Mouse (Mus musculus): Measurements from ENCODE around the gene Fstl4. TPM values are rescaled to one million over a fixed set of nuclear protein-coding genes. Genes with fewer than 3 reads are reported as not detected.

The Fstl4 gene
- polyA plus RNA-seq, 2 experiments, result 0.01 TPM; not detected in 1

DNA sequence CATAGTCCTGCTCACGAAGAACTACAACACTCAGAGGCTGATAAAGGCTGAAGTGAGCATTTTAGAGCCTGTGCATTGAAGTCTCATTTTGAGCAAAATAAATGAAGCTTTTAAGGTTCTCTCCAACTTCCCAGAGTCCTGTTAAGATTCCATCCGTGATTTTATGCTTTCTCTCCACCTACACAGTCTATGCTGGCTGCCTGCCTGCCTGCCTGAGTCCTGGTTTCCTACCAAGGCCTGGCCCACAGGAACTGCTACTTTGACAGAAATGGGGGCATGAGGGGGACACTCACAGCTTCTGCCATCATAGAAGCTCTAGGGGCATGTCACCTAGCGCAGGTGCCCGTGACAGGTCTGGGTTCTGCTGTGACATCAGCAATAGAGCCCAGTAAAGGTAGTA is 125.1 kb downstream of the Fstl4 start:
- Histone ChIP-seq H3K4me3 (ENCODE audit: insufficient read depth in 1 of 2, low read depth in 2 of 2, low read length in 2 of 2) (no peak overlapping the region), H3K4me1 (replicated peaks; ENCODE audit: control insufficient read depth in 2 of 2, insufficient read depth in 2 of 2, low read length in 1 of 2) (no peaks in the 10 kb centered on the region), H3K27ac (no peak overlapping the region), H3K27me3 (ENCODE audit: control insufficient read depth, insufficient read depth, low read length) (no peaks in the 10 kb centered on the region), H3K9ac (replicated peaks) (no peak overlapping the region), H3K36me3 (replicated peaks; ENCODE audit: control insufficient read depth, insufficient read depth, low read depth) (no peaks in the 10 kb centered on the region), H3K4me2 (ENCODE audit: low read depth) (no peak overlapping the region), H3K9me3 (ENCODE audit: control insufficient read depth, low read length) (no peaks in the 10 kb centered on the region)
- ATAC-seq (ENCODE audit: insufficient read depth) (no peak), DNase-seq (ENCODE audit: low read depth in 3 of 3, low spot score in 3 of 3) (no peak)
- WGBS (ENCODE audit: insufficient replicate concordance), result 52% methylated on average over 4 of the region's 4 CpGs
- TF ChIP-seq EP300 (IDR thresholded peaks at IDR 0.05; ENCODE audit: low read depth), result no peak
- TF ChIP-seq CTCF (IDR thresholded peaks at IDR 0.05; ENCODE audit: low read depth), result no peak

DNA sequence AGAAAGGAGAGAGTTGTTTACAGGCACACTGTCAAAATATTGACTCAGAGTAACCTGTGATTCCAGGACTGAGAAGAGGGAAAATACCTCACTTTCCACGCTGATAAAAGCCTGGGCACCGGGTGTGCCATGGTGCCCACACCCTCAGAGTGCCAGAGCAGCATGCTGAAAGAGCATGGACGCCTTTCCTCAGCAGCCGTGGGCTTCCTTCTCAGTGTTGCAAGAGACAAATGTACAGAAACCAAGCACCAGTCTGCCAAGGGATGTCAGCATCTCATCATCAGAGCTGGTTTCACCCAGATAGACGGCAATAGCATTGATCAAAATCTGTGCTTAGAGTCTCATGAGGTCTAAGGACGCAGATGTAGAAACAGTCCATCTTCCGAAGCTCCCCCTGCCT is 125.7 kb downstream of the Fstl4 start:
- Histone ChIP-seq H3K27me3 (ENCODE audit: control insufficient read depth, insufficient read depth, low read length) (no peaks in the 10 kb centered on the region), H3K27ac (no peak overlapping the region), H3K4me3 (ENCODE audit: insufficient read depth in 1 of 2, low read depth in 2 of 2, low read length in 2 of 2) (no peak overlapping the region), H3K4me2 (ENCODE audit: low read depth) (no peak overlapping the region), H3K36me3 (replicated peaks; ENCODE audit: control insufficient read depth, insufficient read depth, low read depth) (no peaks in the 10 kb centered on the region), H3K9me3 (ENCODE audit: control insufficient read depth, low read length) (no peaks in the 10 kb centered on the region), H3K9ac (replicated peaks) (no peak overlapping the region), H3K4me1 (replicated peaks; ENCODE audit: control insufficient read depth in 2 of 2, insufficient read depth in 2 of 2, low read length in 1 of 2) (no peaks in the 10 kb centered on the region)
- DNase-seq (ENCODE audit: low read depth in 3 of 3, low spot score in 3 of 3), result no peak
- TF ChIP-seq CTCF (IDR thresholded peaks at IDR 0.05; ENCODE audit: low read depth), result no peak
- TF ChIP-seq EP300 (IDR thresholded peaks at IDR 0.05; ENCODE audit: low read depth), result no peak
- ATAC-seq (ENCODE audit: insufficient read depth), result no peak
- 60% methylated on average over 7 of the region's 7 CpGs for WGBS (ENCODE audit: insufficient replicate concordance)

DNA sequence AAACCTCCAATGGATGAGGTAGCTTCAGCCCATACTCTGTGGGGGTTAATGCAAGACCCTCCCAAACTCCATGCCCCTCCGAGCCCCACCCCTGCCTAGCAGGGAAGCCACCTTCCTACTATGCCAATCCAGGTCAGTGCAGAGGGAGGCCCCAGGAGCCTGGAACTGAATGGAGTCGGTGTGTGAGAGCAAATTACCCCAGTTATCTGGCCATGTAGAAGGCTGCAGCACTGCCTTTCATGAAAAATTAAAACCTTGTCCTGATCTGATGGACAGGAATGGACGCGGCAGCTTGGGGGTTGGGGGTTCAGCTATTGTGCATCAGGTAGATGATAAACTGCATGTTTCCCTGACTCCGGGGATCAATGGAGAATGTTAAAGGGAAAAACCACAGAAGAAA is 139.7 kb downstream of the Fstl4 start:
- Histone ChIP-seq H3K27me3 (ENCODE audit: control insufficient read depth, insufficient read depth, low read length) (no peaks in the 10 kb centered on the region), H3K4me3 (ENCODE audit: insufficient read depth in 1 of 2, low read depth in 2 of 2, low read length in 2 of 2) (no peak overlapping the region), H3K9ac (replicated peaks) (no peak overlapping the region), H3K4me1 (replicated peaks; ENCODE audit: control insufficient read depth in 2 of 2, insufficient read depth in 2 of 2, low read length in 1 of 2) (no peaks in the 10 kb centered on the region), H3K27ac (no peak overlapping the region), H3K4me2 (ENCODE audit: low read depth) (no peak overlapping the region), H3K36me3 (replicated peaks; ENCODE audit: control insufficient read depth, insufficient read depth, low read depth) (no peaks in the 10 kb centered on the region), H3K9me3 (ENCODE audit: control insufficient read depth, low read length) (no peaks in the 10 kb centered on the region)
- ATAC-seq (ENCODE audit: insufficient read depth), result no peak
- DNase-seq (ENCODE audit: low read depth in 3 of 3, low spot score in 3 of 3), result no peak
- TF ChIP-seq EP300 (IDR thresholded peaks at IDR 0.05; ENCODE audit: low read depth), result no peak
- TF ChIP-seq CTCF (IDR thresholded peaks at IDR 0.05; ENCODE audit: low read depth), result no peak
- 76% methylated on average over 5 of the region's 5 CpGs for WGBS (ENCODE audit: insufficient replicate concordance)

DNA sequence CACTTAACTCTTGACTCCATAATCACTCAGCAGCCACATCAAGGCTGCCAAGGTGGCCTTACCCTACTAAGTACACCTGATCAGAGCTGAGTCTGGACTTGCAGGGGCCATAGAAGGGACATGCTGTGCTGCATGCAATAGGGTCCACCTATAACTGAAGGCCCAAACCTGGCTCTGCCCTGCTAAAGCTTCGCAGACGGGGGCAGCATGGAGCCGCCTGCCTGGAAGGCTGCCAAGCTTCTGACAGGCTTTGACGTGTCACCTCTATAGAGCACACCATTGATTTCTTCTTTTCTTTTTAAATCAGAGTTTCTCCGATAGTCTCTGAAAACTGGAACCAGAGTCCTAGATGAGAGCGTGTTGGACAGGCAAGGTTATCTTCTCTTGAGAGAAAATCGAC is 146.4 kb downstream of the Fstl4 start:
- no peak for TF ChIP-seq CTCF (IDR thresholded peaks at IDR 0.05; ENCODE audit: low read depth)
- TF ChIP-seq EP300 (IDR thresholded peaks at IDR 0.05; ENCODE audit: low read depth), result no peak
- DNase-seq (ENCODE audit: low read depth in 3 of 3, low spot score in 3 of 3) (no peak), ATAC-seq (ENCODE audit: insufficient read depth) (no peak)
- H3K27ac ChIP-seq, result no peak overlapping the region
- H3K27me3 ChIP-seq (ENCODE audit: control insufficient read depth, insufficient read depth, low read length), result no peaks in the 10 kb centered on the region
- no peak overlapping the region for H3K9ac ChIP-seq (replicated peaks)
- no peak overlapping the region for H3K4me3 ChIP-seq (ENCODE audit: insufficient read depth in 1 of 2, low read depth in 2 of 2, low read length in 2 of 2)
- H3K4me2 ChIP-seq (ENCODE audit: low read depth), result no peak overlapping the region
- H3K36me3 ChIP-seq (replicated peaks; ENCODE audit: control insufficient read depth, insufficient read depth, low read depth), result no peaks in the 10 kb centered on the region
- no peaks in the 10 kb centered on the region for H3K9me3 ChIP-seq (ENCODE audit: control insufficient read depth, low read length)
- 60% methylated on average over 7 of the region's 7 CpGs for WGBS (ENCODE audit: insufficient replicate concordance)
- no peaks in the 10 kb centered on the region for H3K4me1 ChIP-seq (replicated peaks; ENCODE audit: control insufficient read depth in 2 of 2, insufficient read depth in 2 of 2, low read length in 1 of 2)

DNA sequence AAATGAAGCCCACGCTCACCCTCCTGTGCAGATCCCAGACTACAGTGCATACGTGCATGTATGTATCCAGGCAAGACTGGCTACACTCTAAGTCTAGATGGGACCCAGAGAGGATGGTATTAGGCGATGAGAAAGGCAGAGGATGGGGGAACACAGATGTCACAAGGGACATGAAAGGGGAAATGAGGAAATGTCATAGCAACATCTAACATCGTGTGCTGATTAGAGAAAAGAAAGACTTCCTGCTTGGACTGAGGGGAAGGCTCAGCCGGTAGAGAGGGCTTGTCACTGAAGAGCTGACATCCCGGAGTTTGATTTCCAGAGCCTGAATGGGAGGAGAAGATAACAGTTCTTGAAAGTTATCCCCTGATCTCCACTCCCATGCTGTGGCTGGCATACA is 150.0 kb downstream of the Fstl4 start:
- H3K4me1 ChIP-seq (replicated peaks; ENCODE audit: control insufficient read depth in 2 of 2, insufficient read depth in 2 of 2, low read length in 1 of 2), result no peaks in the 10 kb centered on the region
- no peak overlapping the region for H3K4me3 ChIP-seq (ENCODE audit: insufficient read depth in 1 of 2, low read depth in 2 of 2, low read length in 2 of 2)
- TF ChIP-seq CTCF (IDR thresholded peaks at IDR 0.05; ENCODE audit: low read depth), result no peak
- ATAC-seq (ENCODE audit: insufficient read depth) (no peak), DNase-seq (ENCODE audit: low read depth in 3 of 3, low spot score in 3 of 3) (no peak)
- no peak overlapping the region for H3K4me2 ChIP-seq (ENCODE audit: low read depth)
- WGBS (ENCODE audit: insufficient replicate concordance), result 22% methylated on average over 6 of the region's 6 CpGs
- H3K36me3 ChIP-seq (replicated peaks; ENCODE audit: control insufficient read depth, insufficient read depth, low read depth), result no peaks in the 10 kb centered on the region
- H3K27me3 ChIP-seq (ENCODE audit: control insufficient read depth, insufficient read depth, low read length), result no peaks in the 10 kb centered on the region
- no peak overlapping the region for H3K27ac ChIP-seq
- no peaks in the 10 kb centered on the region for H3K9me3 ChIP-seq (ENCODE audit: control insufficient read depth, low read length)
- no peak overlapping the region for H3K9ac ChIP-seq (replicated peaks)

DNA sequence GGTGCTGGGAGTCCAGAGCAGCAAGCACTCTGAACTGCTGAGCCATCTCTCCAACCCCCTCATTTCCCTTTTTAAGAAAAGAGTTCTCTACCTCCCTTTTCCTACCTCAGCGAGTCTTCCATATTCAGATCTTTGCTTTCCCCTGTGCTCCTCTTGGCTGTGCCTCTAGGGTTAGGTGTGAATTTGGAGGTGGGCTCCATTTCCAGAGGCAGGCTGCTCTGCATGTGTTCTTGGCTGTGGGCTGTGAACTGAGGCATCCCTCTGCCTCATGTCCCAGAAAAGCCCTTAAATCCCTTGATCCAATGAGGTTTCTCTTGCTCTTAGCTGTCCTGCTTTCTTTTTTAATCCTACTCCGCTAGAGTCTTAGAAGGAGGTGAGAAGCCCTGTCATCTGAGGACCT is 151.2 kb downstream of the Fstl4 start:
- no peaks in the 10 kb centered on the region for H3K9me3 ChIP-seq (ENCODE audit: control insufficient read depth, low read length)
- 67% methylated on average over 2 of the region's 2 CpGs for WGBS (ENCODE audit: insufficient replicate concordance)
- H3K4me3 ChIP-seq (ENCODE audit: insufficient read depth in 1 of 2, low read depth in 2 of 2, low read length in 2 of 2), result no peak overlapping the region
- no peak overlapping the region for H3K9ac ChIP-seq (replicated peaks)
- ATAC-seq (ENCODE audit: insufficient read depth) (no peak), DNase-seq (ENCODE audit: low read depth in 3 of 3, low spot score in 3 of 3) (no peak)
- no peaks in the 10 kb centered on the region for H3K36me3 ChIP-seq (replicated peaks; ENCODE audit: control insufficient read depth, insufficient read depth, low read depth)
- no peaks in the 10 kb centered on the region for H3K27me3 ChIP-seq (ENCODE audit: control insufficient read depth, insufficient read depth, low read length)
- no peak overlapping the region for H3K27ac ChIP-seq
- TF ChIP-seq CTCF (IDR thresholded peaks at IDR 0.05; ENCODE audit: low read depth) (no peak), EP300 (IDR thresholded peaks at IDR 0.05; ENCODE audit: low read depth) (no peak)
- no peaks in the 10 kb centered on the region for H3K4me1 ChIP-seq (replicated peaks; ENCODE audit: control insufficient read depth in 2 of 2, insufficient read depth in 2 of 2, low read length in 1 of 2)
- H3K4me2 ChIP-seq (ENCODE audit: low read depth), result no peak overlapping the region

Data from liver, embryonic 14.5 days (tissue).